Mouse (Mus musculus): Measurements from ENCODE around the gene Ndufs5. TPM values are rescaled to one million over a fixed set of nuclear protein-coding genes. Genes with fewer than 3 reads are reported as not detected.

Ndufs5 gene
- polyA plus RNA-seq, 1 experiment = 484 TPM

DNA sequence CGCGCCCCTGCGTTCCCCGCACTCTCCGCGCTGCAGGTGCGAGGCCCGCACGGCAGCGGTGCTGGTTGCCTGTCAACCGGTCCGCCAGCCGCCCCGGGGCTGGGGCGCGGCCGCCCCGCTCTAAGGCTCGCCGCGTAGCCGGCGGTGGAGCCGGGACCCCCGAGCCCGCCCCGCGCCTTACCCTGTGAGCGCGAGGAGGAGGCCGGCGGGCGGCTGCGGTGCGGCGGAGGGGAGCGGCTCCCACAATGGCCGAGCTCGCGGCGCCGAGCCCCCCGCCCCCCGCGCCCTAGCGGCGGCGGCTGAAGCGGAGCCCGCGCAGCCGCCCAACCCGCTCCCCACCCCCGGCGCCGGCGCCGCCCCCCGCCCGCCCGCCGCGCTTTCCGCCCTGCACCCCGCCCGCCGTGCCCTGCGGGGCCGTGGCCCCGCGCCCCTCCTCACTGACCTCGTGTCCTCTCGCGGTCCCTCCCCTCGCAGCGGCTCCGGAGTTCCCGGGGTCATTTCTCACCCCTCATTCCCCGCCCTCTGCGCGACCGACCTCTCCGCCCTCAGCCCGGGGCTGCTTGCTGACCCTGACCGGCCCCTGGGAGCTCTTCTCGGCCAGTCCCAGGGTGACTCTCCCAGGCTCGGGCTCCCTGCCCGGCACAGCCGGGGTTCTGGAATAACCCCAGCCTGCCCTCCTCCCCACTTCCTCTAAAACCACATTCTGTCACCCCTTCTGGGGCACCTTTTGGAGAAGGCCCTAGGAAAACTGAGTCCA is 30.8 kb downstream of the Ndufs5 start:
- Histone ChIP-seq H3K36me3 (ENCODE audit: control insufficient read depth, insufficient read depth) (no peaks in the 10 kb centered on the region), H3K27me3 (ENCODE audit: control insufficient read depth, insufficient read depth, insufficient read length) (peaks cover 10% of the 10 kb centered on the region), H3K79me2 (ENCODE audit: control insufficient read depth, insufficient read depth) (no peaks in the 10 kb centered on the region), H3K4me2 (ENCODE audit: low read depth) (peak overlapping the region; percentile 84), H3ac (ENCODE audit: control insufficient read depth, insufficient read length) (peak overlapping the region; percentile 9), H3K4me3 (no peak overlapping the region)
- TF ChIP-seq TCF12 (IDR thresholded peaks at IDR 0.05; ENCODE audit: insufficient read depth, poor library complexity, severe bottlenecking) (no peak), USF1 (IDR thresholded peaks at IDR 0.05; ENCODE audit: low read depth) (no peak), TCF3 (IDR thresholded peaks at IDR 0.05; ENCODE audit: insufficient read length, low read depth) (no peak), POLR2AphosphoS2 (IDR thresholded peaks at IDR 0.05; ENCODE audit: insufficient read length, low read depth) (no peak), REST (IDR thresholded peaks at IDR 0.05; ENCODE audit: insufficient read depth, insufficient read length) (no peak), MYOD1 (IDR thresholded peaks at IDR 0.05; ENCODE audit: control insufficient read depth in 1 of 3, insufficient read length in 2 of 3, low read depth in 2 of 3) (no peak), MAX (IDR thresholded peaks at IDR 0.05; ENCODE audit: low read depth) (no peak), SRF (IDR thresholded peaks at IDR 0.05; ENCODE audit: control insufficient read depth, insufficient read length, low read depth) (no peak), CEBPB (IDR thresholded peaks at IDR 0.05; ENCODE audit: insufficient read depth, poor library complexity, severe bottlenecking) (no peak), E2F4 (IDR thresholded peaks at IDR 0.05; ENCODE audit: insufficient read depth) (no peak), POLR2A (IDR thresholded peaks at IDR 0.05; ENCODE audit: insufficient read length, low read depth) (no peak), MYOG (IDR thresholded peaks at IDR 0.05; ENCODE audit: control insufficient read depth in 1 of 3, insufficient read depth in 1 of 3, insufficient read length in 2 of 3, low read depth in 2 of 3) (no peak)

DNA sequence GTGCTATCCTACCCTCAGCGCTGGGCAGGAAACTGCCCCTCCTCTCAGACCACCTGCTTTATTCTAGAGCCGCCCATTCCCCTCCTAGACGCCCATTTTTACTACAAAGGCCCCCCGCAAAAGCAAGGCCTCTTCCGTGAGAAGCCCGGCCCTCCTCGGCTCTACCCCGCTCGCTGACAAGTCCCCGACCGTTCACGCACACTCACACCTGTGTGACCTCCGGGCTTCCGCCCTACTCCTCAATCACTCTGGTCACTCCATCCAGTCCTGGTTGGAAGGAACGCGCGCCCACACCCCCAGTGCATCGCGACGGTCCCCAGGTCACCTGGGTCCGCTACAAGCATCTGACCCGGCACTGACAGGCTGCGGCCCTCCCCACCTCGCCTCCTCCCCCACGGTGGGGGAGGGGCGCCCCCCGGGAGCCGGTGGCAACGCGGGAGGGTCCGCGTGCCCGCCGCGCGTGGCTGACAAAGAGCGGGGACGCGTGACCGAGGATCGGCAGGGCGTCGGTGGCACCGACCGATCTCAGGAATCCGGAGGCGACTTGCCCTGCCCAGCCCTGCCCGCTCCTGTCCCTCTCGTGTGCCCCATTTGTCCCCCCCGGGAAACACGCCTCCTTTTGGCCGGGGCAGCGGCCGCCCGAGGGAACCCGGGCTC is 31.5 kb downstream of the Ndufs5 start:
- Histone ChIP-seq H3K27me3 (ENCODE audit: control insufficient read depth, insufficient read depth, insufficient read length) (peaks cover 10% of the 10 kb centered on the region), H3K79me2 (ENCODE audit: control insufficient read depth, insufficient read depth) (no peaks in the 10 kb centered on the region), H3K4me3 (no peak overlapping the region), H3K36me3 (ENCODE audit: control insufficient read depth, insufficient read depth) (no peaks in the 10 kb centered on the region), H3K4me2 (ENCODE audit: low read depth) (peak overlapping the region; percentile 84), H3ac (ENCODE audit: control insufficient read depth, insufficient read length) (peak overlapping the region; percentile 9)
- TF ChIP-seq TCF3 (IDR thresholded peaks at IDR 0.05; ENCODE audit: insufficient read length, low read depth) (no peak), MAX (IDR thresholded peaks at IDR 0.05; ENCODE audit: low read depth) (no peak), SRF (IDR thresholded peaks at IDR 0.05; ENCODE audit: control insufficient read depth, insufficient read length, low read depth) (no peak), POLR2AphosphoS2 (IDR thresholded peaks at IDR 0.05; ENCODE audit: insufficient read length, low read depth) (no peak), TCF12 (IDR thresholded peaks at IDR 0.05; ENCODE audit: insufficient read depth, poor library complexity, severe bottlenecking) (no peak), POLR2A (IDR thresholded peaks at IDR 0.05; ENCODE audit: insufficient read length, low read depth) (no peak), CEBPB (IDR thresholded peaks at IDR 0.05; ENCODE audit: insufficient read depth, poor library complexity, severe bottlenecking) (no peak), MYOD1 (IDR thresholded peaks at IDR 0.05; ENCODE audit: control insufficient read depth in 1 of 3, insufficient read length in 2 of 3, low read depth in 2 of 3) (no peak), REST (IDR thresholded peaks at IDR 0.05; ENCODE audit: insufficient read depth, insufficient read length) (no peak), E2F4 (IDR thresholded peaks at IDR 0.05; ENCODE audit: insufficient read depth) (no peak), USF1 (IDR thresholded peaks at IDR 0.05; ENCODE audit: low read depth) (no peak), MYOG (IDR thresholded peaks at IDR 0.05; ENCODE audit: control insufficient read depth in 1 of 3, insufficient read depth in 1 of 3, insufficient read length in 2 of 3, low read depth in 2 of 3) (no peak)

DNA sequence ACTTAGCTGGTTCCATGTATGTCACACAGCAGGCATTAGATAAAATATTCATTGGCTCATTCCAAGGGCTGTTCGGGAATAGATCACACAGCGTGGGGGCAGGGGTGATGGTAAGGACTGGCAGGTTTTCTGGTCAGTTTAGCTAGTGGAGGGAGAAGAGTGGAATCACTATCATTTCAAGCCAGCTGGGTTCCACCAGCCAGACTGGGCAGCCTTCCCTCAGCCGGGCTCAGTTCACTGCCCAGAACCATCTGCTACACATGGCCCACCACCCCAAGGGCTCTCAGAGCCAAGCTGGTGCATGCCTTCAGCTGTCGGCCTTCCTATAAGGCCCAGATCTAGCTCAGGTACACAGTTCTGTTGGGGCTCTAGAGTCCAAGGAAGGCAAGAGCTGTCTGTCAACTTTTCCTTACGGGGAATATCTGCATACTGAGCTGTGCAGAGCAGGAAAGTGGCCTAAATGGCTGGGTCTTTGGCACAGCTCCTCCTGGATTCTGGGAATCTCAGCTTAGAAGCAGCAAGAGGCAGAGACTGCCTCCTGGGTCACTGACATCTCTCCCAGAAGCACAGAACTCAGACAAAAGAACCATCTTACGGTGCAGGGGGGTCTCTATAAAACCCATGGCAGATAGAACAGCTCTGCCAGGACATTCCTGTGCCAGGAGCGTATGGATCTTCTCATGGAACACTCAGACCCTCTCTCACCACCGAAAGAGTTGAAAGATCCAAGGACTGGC is 32.3 kb downstream of the Ndufs5 start:
- Histone ChIP-seq H3K4me3 (no peak overlapping the region), H3ac (ENCODE audit: control insufficient read depth, insufficient read length) (no peak overlapping the region), H3K79me2 (ENCODE audit: control insufficient read depth, insufficient read depth) (no peaks in the 10 kb centered on the region), H3K27me3 (ENCODE audit: control insufficient read depth, insufficient read depth, insufficient read length) (peaks cover 10% of the 10 kb centered on the region), H3K36me3 (ENCODE audit: control insufficient read depth, insufficient read depth) (no peaks in the 10 kb centered on the region), H3K4me2 (ENCODE audit: low read depth) (no peak overlapping the region)
- no peak for TF ChIP-seq MYOG (IDR thresholded peaks at IDR 0.05; ENCODE audit: control insufficient read depth in 1 of 3, insufficient read depth in 1 of 3, insufficient read length in 2 of 3, low read depth in 2 of 3)
- no peak for TF ChIP-seq CEBPB (IDR thresholded peaks at IDR 0.05; ENCODE audit: insufficient read depth, poor library complexity, severe bottlenecking)
- no peak for TF ChIP-seq POLR2A (IDR thresholded peaks at IDR 0.05; ENCODE audit: insufficient read length, low read depth)

DNA sequence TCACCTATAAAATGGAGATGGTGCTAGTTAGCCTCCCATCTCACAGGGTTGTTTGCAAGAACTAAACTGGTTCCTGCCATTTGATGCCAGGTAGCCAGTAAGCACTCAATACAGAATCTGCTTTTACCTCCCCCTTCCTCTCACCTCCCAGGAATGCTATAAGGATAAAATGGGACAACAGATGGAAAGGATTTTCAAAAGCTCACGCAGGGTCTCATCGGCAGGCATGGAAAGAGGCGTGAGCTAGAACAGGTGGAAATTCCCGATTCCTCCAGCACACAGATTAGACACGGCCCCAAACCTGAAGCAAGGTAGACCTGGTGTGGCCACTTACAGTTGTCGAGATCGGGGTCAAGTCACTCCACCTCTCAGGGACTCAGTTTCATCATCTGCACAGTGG is 33.0 kb downstream of the Ndufs5 start:
- peaks cover 10% of the 10 kb centered on the region for H3K27me3 ChIP-seq (ENCODE audit: control insufficient read depth, insufficient read depth, insufficient read length)
- H3K36me3 ChIP-seq (ENCODE audit: control insufficient read depth, insufficient read depth) = no peaks in the 10 kb centered on the region
- no peak overlapping the region for H3K4me2 ChIP-seq (ENCODE audit: low read depth)
- no peak for TF ChIP-seq REST (IDR thresholded peaks at IDR 0.05; ENCODE audit: insufficient read depth, insufficient read length)
- no peak for TF ChIP-seq E2F4 (IDR thresholded peaks at IDR 0.05; ENCODE audit: insufficient read depth)
- TF ChIP-seq MYOD1 (IDR thresholded peaks at IDR 0.05; ENCODE audit: control insufficient read depth in 1 of 3, insufficient read length in 2 of 3, low read depth in 2 of 3) = no peak
- no peak for TF ChIP-seq TCF3 (IDR thresholded peaks at IDR 0.05; ENCODE audit: insufficient read length, low read depth)
- no peak for TF ChIP-seq SRF (IDR thresholded peaks at IDR 0.05; ENCODE audit: control insufficient read depth, insufficient read length, low read depth)
- no peak for TF ChIP-seq CEBPB (IDR thresholded peaks at IDR 0.05; ENCODE audit: insufficient read depth, poor library complexity, severe bottlenecking)
- no peak for TF ChIP-seq USF1 (IDR thresholded peaks at IDR 0.05; ENCODE audit: low read depth)
- no peak for TF ChIP-seq POLR2A (IDR thresholded peaks at IDR 0.05; ENCODE audit: insufficient read length, low read depth)
- TF ChIP-seq POLR2AphosphoS2 (IDR thresholded peaks at IDR 0.05; ENCODE audit: insufficient read length, low read depth) = no peak
- no peak for TF ChIP-seq TCF12 (IDR thresholded peaks at IDR 0.05; ENCODE audit: insufficient read depth, poor library complexity, severe bottlenecking)
- TF ChIP-seq MYOG (IDR thresholded peaks at IDR 0.05; ENCODE audit: control insufficient read depth in 1 of 3, insufficient read depth in 1 of 3, insufficient read length in 2 of 3, low read depth in 2 of 3) = no peak
- TF ChIP-seq MAX (IDR thresholded peaks at IDR 0.05; ENCODE audit: low read depth) = no peak
- no peak overlapping the region for H3ac ChIP-seq (ENCODE audit: control insufficient read depth, insufficient read length)
- no peak overlapping the region for H3K4me3 ChIP-seq
- no peaks in the 10 kb centered on the region for H3K79me2 ChIP-seq (ENCODE audit: control insufficient read depth, insufficient read depth)

Data from myocyte (in vitro differentiated cells).